Mouse (Mus musculus): ENCODE measurements at regions not wholly inside any gene's neighbourhood (a gene's known extent, or its start where the extent isn't known, plus 50 kb on each side); places are given as distances from the start of the nearest gene placed in this dataset.

DNA sequence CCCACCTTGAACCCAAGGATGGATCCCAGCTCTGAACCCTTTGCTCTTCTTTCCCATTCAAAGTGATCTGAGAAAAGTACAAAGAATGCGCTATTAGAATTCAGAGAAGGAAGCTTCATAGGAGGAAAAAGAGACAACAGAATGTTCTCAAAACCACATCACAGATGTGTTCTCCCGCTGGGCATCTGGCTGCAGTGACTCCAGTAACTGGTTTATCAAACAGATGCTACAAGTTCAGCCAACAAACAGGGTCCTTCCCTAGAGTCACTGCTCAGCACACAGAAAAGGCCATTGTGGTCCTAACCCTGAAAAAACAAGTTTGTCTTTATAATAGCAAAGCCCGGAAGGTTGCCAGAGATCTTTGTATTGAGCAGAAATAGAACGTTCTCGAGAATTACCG, 2203.5 kb upstream of the Gm7489 start:
- Histone ChIP-seq H3K4me1 (no peaks in the 10 kb centered on the region), H3K4me2 (replicated peaks) (no peak overlapping the region), H3K4me3 (no peak overlapping the region), H3K36me3 (no peaks in the 10 kb centered on the region), H3K9ac (replicated peaks) (no peak overlapping the region), H3K27me3 (no peaks in the 10 kb centered on the region), H3K9me3 (no peaks in the 10 kb centered on the region), H3K27ac (replicated peaks) (no peak overlapping the region)
- no peak for ATAC-seq (ENCODE audit: low FRiP score, low read depth)
- WGBS, result 92% methylated on average over 6 of the region's 6 CpGs

DNA sequence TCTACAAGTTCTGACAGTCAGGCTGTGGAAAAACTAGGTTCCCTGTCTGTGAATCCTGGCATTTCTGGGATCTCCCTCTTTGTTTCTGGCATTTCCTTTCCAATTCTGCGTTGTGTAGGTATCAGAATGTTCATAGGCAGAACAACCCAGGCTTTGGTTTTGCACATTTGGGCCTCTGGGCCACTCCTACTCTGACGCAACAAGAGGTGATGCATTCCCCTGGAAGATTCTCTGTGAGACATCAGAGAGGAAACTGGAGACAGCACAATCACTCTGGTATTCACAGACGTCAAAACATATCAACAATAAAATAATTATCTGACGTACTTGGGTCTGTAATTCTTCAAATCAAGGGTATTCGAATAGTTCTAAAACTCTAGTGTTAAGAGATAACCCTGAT, 2202.4 kb upstream of the Gm7489 start:
- no peaks in the 10 kb centered on the region for H3K36me3 ChIP-seq
- ATAC-seq (ENCODE audit: low FRiP score, low read depth), result no peak
- H3K9me3 ChIP-seq, result no peaks in the 10 kb centered on the region
- no peak overlapping the region for H3K27ac ChIP-seq (replicated peaks)
- H3K27me3 ChIP-seq, result no peaks in the 10 kb centered on the region
- H3K4me2 ChIP-seq (replicated peaks), result no peak overlapping the region
- 83% methylated on average over 5 of the region's 5 CpGs for WGBS
- no peak overlapping the region for H3K9ac ChIP-seq (replicated peaks)
- no peaks in the 10 kb centered on the region for H3K4me1 ChIP-seq
- no peak overlapping the region for H3K4me3 ChIP-seq

DNA sequence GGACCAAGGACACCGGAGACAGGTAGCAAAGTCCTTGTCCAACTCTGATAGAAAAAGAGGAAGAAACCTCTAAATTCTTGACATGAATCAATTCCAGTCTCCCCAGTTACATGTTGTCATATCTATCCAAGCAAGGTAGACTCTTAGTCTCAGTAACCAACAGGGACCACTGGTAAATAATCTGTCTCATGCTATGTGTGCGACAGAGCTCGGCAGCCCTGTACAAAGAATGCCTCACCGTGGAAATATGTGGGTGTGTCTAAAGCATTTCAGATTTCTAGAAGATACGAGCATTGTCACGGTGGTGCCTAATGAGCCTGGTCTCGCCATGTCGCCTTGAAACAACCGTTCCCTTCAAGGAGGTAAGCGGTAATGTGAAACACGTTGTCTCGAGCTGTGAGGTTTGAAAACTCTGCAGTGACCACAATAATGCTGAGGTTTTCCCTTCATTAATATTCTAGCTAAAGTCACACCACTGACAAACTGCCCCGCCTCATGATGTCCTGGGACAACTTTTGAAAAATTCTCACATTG, 2197.6 kb upstream of the Gm7489 start:
- Histone ChIP-seq H3K4me3 (no peak overlapping the region), H3K36me3 (no peaks in the 10 kb centered on the region), H3K27ac (replicated peaks) (no peak overlapping the region), H3K4me2 (replicated peaks) (no peak overlapping the region), H3K9me3 (no peaks in the 10 kb centered on the region), H3K4me1 (no peaks in the 10 kb centered on the region), H3K9ac (replicated peaks) (no peak overlapping the region), H3K27me3 (no peaks in the 10 kb centered on the region)
- WGBS, result 82% methylated on average over 13 of the region's 13 CpGs
- ATAC-seq (ENCODE audit: low FRiP score, low read depth), result no peak

DNA sequence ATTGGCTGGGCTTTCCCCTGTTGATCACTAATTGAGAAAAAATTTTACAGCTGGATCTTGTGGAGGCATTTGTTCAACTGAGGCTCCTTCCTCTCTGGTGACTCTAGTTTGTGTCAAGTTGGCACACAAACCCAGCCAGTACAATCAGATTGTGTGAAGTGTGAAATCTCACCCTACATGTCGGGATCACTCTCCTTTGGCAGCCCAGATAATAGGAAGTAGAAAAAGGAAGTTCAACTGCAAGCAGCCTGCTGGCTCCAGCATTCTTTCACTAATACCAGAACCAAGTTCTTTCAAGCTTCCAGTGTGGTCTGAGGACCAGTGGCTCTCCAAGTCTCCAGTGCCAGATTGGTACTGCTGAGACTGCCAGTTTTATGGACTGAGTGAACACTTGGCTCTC, 2195.2 kb upstream of the Gm7489 start:
- 87% methylated on average over 1 of the region's 1 CpGs for WGBS
- no peak overlapping the region for H3K9ac ChIP-seq (replicated peaks)
- H3K4me2 ChIP-seq (replicated peaks), result no peak overlapping the region
- H3K9me3 ChIP-seq, result no peaks in the 10 kb centered on the region
- no peak for ATAC-seq (ENCODE audit: low FRiP score, low read depth)
- H3K27ac ChIP-seq (replicated peaks), result no peak overlapping the region
- no peak overlapping the region for H3K4me3 ChIP-seq
- H3K27me3 ChIP-seq, result no peaks in the 10 kb centered on the region
- H3K4me1 ChIP-seq, result no peaks in the 10 kb centered on the region
- H3K36me3 ChIP-seq, result no peaks in the 10 kb centered on the region

DNA sequence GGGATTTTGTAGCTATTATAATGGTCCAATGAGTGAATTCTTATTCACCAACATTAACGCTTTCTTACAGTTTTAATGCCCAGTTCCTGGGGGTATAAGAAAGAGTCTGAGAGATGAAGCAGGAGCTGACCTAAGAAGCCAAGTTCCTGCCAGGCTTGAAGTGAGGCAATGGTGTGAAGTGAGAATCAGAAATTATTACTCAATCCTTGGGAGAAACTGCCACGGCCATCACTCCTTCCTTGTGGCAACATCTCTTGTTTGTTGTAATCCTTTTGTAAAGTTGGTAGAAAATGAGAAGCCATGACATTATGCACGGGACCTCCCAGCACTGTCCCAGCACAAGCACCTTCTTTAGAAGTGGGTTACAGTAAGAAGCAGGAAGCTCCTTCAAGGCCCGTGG, 2192.0 kb upstream of the Gm7489 start:
- H3K4me3 ChIP-seq, result no peak overlapping the region
- H3K4me1 ChIP-seq, result no peaks in the 10 kb centered on the region
- no peaks in the 10 kb centered on the region for H3K9me3 ChIP-seq
- no peak overlapping the region for H3K4me2 ChIP-seq (replicated peaks)
- ATAC-seq (ENCODE audit: low FRiP score, low read depth), result no peak
- WGBS, result 87% methylated on average over 4 of the region's 4 CpGs
- no peaks in the 10 kb centered on the region for H3K27me3 ChIP-seq
- H3K27ac ChIP-seq (replicated peaks), result no peak overlapping the region
- H3K9ac ChIP-seq (replicated peaks), result no peak overlapping the region
- H3K36me3 ChIP-seq, result no peaks in the 10 kb centered on the region

DNA sequence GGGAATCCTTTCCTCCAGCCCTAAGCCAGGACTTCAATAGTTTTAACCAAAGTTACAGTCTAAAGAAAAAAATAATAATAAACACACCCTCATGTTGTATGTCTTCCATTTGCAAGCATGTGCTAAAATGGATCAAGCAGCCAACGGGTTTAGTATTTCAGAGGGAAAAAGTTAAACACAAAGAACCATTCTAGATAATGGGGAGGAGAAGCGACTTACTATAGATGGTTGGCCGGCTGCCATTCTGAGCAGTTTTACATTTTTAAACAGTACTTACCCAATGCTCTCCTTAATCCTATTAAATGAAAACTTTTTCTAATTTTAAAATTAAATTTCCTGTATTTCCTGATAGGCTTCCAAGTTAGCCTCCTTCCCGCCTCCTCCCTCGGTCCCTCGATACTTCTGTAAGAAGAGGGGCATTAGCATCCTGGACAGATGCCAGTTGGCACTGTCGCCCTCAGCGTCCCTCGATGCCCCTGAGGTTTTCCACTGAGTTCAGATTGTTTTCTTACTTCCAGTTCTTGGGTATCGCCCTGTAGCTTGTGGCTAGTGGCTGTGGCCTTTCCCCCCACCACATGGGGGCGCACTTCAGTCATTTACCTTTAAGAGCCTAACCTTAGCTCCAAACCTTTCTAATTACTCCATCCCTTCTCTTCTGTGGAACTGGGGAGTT, 2188.2 kb upstream of the Gm7489 start:
- no peak for ATAC-seq (ENCODE audit: low FRiP score, low read depth)
- Histone ChIP-seq H3K4me3 (no peak overlapping the region), H3K9me3 (no peaks in the 10 kb centered on the region), H3K4me1 (no peaks in the 10 kb centered on the region), H3K4me2 (replicated peaks) (no peak overlapping the region), H3K27ac (replicated peaks) (no peak overlapping the region), H3K9ac (replicated peaks) (no peak overlapping the region), H3K36me3 (no peaks in the 10 kb centered on the region), H3K27me3 (no peaks in the 10 kb centered on the region)
- 73% methylated on average over 11 of the region's 11 CpGs for WGBS

DNA sequence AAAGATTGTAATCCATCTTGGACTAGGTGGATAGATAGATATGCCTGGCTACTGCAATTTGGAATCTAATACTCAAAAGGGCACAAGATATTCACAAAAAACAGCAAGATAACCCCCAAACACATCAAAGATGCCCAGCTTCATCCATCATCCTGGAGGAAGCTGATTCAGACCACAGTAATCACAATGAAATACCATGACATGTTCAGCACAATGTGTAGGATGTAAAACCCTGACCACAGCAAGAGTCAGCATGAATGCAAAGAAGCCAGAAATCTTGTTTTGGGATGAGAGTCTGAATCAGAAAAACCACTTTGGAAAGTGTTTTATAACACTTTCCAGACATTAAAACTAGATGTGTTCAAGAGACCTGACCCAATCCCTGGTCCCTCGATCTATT, 2180.5 kb upstream of the Gm7489 start:
- no peaks in the 10 kb centered on the region for H3K9me3 ChIP-seq
- WGBS, result 94% methylated on average over 1 of the region's 1 CpGs
- no peak for ATAC-seq (ENCODE audit: low FRiP score, low read depth)

DNA sequence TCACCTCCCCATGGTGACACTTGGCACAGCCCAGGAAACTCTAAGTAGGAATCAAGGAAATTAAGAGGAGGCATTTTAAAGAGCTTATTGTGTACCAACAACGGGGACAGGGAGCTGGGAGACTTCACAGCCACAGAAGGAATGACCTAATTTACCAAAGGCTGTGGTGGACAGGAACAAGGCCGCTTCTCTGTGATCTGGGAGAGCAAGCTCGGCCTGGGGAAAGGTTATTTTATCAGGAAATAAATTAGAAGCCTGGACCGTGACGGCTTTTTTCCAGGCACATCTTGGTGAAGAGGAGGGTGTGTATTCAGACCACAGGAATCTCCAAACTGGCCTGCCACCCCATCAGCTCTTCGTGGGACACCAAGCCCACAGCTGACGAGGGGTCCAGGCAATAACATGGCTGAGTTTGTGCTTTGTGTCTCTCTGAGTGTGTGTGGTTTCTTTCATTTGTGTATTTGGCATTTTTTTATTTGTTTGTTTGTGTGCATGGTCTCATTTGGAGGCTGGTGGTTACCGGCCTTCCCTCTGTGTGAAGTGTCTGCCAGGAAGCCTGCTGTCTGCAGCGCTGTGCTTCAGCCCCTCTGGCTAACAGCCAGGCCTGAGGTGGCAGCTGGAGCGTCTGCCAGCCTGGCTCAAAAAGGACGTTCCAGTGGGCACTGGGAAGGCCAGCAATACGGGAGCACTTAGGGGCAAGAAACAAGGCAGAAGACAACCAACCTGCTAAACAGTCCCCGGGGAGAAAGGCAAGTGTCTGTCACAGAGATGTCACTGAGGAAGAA, 2174.6 kb upstream of the Gm7489 start:
- Histone ChIP-seq H3K36me3 (no peaks in the 10 kb centered on the region), H3K9ac (replicated peaks) (no peak overlapping the region), H3K27ac (replicated peaks) (no peak overlapping the region; the same call in 1 of the 2 replicates), H3K4me3 (no peak overlapping the region), H3K27me3 (no peaks in the 10 kb centered on the region), H3K9me3 (no peaks in the 10 kb centered on the region), H3K4me1 (peaks cover 11% of the 10 kb centered on the region; the same call in 1 of the 2 replicates), H3K4me2 (replicated peaks) (no peak overlapping the region)
- ATAC-seq (ENCODE audit: low FRiP score, low read depth), result peak; percentile 66
- 59% methylated on average over 13 of the region's 13 CpGs for WGBS

More for the DNA sequence above, 2180.5 kb upstream of the Gm7489 start:
- H3K9ac ChIP-seq (replicated peaks), result no peak overlapping the region
- no peaks in the 10 kb centered on the region for H3K4me1 ChIP-seq
- no peak overlapping the region for H3K4me2 ChIP-seq (replicated peaks)
- H3K36me3 ChIP-seq, result no peaks in the 10 kb centered on the region
- no peak overlapping the region for H3K4me3 ChIP-seq
- H3K27me3 ChIP-seq, result no peaks in the 10 kb centered on the region
- H3K27ac ChIP-seq (replicated peaks), result no peak overlapping the region

DNA sequence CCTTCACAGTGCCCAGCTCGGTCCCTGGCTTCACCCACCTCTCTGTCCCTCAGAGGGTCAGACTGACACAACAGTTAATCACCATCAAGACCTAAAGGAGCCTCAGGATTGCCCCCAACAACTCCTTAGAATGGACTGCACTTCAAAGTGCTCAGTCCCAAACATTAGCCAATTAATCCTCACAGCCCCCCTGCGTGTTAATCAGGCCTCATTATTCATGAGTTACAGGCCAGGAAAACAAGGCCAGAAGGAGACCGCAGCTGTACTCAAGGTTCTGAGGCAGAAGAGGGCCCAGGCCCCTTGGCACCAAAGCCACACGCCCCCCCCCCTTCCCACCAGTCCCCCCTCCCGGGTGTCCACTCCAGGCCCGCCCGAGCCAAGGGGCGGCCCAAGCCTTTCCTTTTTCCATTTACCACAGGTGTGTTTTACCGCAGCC, 2163.8 kb upstream of the Gm7489 start:
- ATAC-seq (ENCODE audit: low FRiP score, low read depth), result peak; percentile 55; the same call in 1 of the 2 replicates
- no peak overlapping the region for H3K9ac ChIP-seq (replicated peaks)
- H3K4me1 ChIP-seq, result peaks cover 7% of the 10 kb centered on the region
- WGBS, result 11% methylated on average over 9 of the region's 9 CpGs
- no peak overlapping the region for H3K4me2 ChIP-seq (replicated peaks)
- no peaks in the 10 kb centered on the region for H3K36me3 ChIP-seq
- no peaks in the 10 kb centered on the region for H3K27me3 ChIP-seq
- no peak overlapping the region for H3K4me3 ChIP-seq
- no peaks in the 10 kb centered on the region for H3K9me3 ChIP-seq
- no peak overlapping the region for H3K27ac ChIP-seq (replicated peaks)

DNA sequence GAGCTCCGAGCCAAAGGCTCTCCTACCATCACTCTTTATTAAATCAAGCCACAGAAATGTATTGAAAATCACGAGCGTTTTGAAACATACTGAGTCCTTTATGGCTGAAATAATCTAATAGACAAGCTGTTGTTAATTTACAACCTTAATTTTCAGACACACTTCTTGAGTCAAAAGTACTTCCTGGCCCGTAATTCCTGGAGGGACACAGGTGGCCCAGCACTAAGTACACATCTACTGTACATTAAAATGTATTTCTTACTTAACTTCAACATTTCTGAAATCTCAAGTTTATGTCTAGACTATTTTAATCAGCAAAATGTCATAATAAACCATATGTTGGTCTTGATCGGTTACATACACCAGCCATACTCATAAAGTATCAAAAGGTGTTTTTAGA, 2163.3 kb upstream of the Gm7489 start:
- H3K9me3 ChIP-seq, result no peaks in the 10 kb centered on the region
- no peaks in the 10 kb centered on the region for H3K36me3 ChIP-seq
- H3K4me3 ChIP-seq, result no peak overlapping the region
- no peak overlapping the region for H3K9ac ChIP-seq (replicated peaks)
- no peak overlapping the region for H3K4me2 ChIP-seq (replicated peaks)
- 76% methylated on average over 5 of the region's 5 CpGs for WGBS
- no peak for ATAC-seq (ENCODE audit: low FRiP score, low read depth)
- peaks cover 7% of the 10 kb centered on the region for H3K4me1 ChIP-seq
- no peak overlapping the region for H3K27ac ChIP-seq (replicated peaks)
- no peaks in the 10 kb centered on the region for H3K27me3 ChIP-seq

DNA sequence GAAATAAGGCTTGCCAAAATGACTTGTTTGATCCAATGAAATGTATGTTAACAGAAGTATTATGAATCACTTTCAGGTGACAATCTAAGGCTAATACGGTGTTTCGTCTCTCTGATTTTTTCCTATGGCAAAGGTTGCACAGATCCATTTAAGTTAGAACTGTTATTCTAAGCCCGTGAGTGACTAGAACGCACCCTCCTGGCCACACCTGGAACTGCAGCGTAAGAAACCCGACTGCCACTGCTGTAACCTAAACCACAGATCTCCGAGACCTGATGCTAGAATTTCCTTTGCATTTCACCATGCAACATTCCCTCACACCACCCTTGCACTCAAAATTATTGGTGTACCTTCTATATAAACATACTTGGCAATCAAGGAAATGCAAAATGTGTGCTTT, 2160.6 kb upstream of the Gm7489 start:
- no peaks in the 10 kb centered on the region for H3K27me3 ChIP-seq
- no peak overlapping the region for H3K4me3 ChIP-seq
- no peak overlapping the region for H3K27ac ChIP-seq (replicated peaks)
- peaks cover 7% of the 10 kb centered on the region for H3K4me1 ChIP-seq
- H3K9ac ChIP-seq (replicated peaks), result no peak overlapping the region
- no peaks in the 10 kb centered on the region for H3K9me3 ChIP-seq
- WGBS, result 78% methylated on average over 7 of the region's 7 CpGs
- no peaks in the 10 kb centered on the region for H3K36me3 ChIP-seq
- H3K4me2 ChIP-seq (replicated peaks), result no peak overlapping the region
- ATAC-seq (ENCODE audit: low FRiP score, low read depth), result no peak

DNA sequence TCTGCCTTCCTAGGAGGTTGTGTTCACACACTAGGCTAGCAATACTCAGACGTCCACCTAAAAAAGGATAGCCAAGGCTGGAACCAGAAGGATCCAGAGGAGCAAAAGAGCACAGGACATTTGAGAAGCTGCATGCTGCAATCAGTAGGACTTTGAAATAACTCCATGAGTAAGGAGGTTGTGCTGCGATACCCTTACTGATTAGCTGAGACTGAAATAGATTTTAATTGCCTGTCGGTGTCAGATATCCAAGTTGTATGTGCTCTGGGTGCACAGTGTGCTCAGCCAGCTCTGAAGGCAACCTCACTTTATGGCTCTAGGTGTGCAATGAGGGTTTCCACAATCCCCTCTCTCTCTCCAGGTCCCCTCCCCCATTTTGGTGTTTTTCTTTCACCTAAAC, 2159.2 kb upstream of the Gm7489 start:
- H3K4me2 ChIP-seq (replicated peaks), result no peak overlapping the region
- peaks cover 7% of the 10 kb centered on the region for H3K4me1 ChIP-seq
- ATAC-seq (ENCODE audit: low FRiP score, low read depth), result no peak
- no peaks in the 10 kb centered on the region for H3K36me3 ChIP-seq
- no peak overlapping the region for H3K9ac ChIP-seq (replicated peaks)
- no peak overlapping the region for H3K4me3 ChIP-seq
- H3K27ac ChIP-seq (replicated peaks), result no peak overlapping the region
- WGBS, result 89% methylated on average over 3 of the region's 3 CpGs
- H3K9me3 ChIP-seq, result no peaks in the 10 kb centered on the region
- no peaks in the 10 kb centered on the region for H3K27me3 ChIP-seq
